Mouse (Mus musculus): ENCODE measurements around the gene Nmnat2. TPM values are rescaled to one million over a fixed set of nuclear protein-coding genes. Genes with fewer than 3 reads are reported as not detected.

Gene Nmnat2
- polyA plus RNA-seq, 1 experiment from 2014 or later, result 0.58 TPM

- peak overlapping the region; percentile 75 for H3K27ac ChIP-seq
- no peak overlapping the region for H3K9ac ChIP-seq (ENCODE audit: low read depth, low read length)
- H3K4me1 ChIP-seq (replicated peaks; ENCODE audit: insufficient read depth, low read length), result peaks cover 12% of the 10 kb centered on the region; the same call in 1 of the 2 replicates
- WGBS, result 33% methylated on average over 9 of the region's 9 CpGs
- ATAC-seq (replicated peaks; ENCODE audit: low FRiP score, low read depth) (peak; percentile 85), DNase-seq (ENCODE audit: low spot score) (peak; percentile 79)
- H3K4me3 ChIP-seq (replicated peaks; ENCODE audit: low read depth, low read length), result no peak overlapping the region
- H3K27me3 ChIP-seq (ENCODE audit: insufficient read depth, low read length), result no peaks in the 10 kb centered on the region
- H3K4me2 ChIP-seq (ENCODE audit: low read length), result no peak overlapping the region
- TF ChIP-seq CTCF (IDR thresholded peaks at IDR 0.05; ENCODE audit: low read depth), result no peak
- no peaks in the 10 kb centered on the region for H3K36me3 ChIP-seq (ENCODE audit: insufficient read depth, low read length)
- H3K9me3 ChIP-seq (replicated peaks; ENCODE audit: low read length), result no peaks in the 10 kb centered on the region
These were observed 136.8 kb downstream of the Nmnat2 start for GRCm38 (mm10) chr1:153091438-153092236.

GRCm38 (mm10) chr1:153092237-153092975, 137.6 kb downstream of the Nmnat2 start:
- peak; percentile 76 for TF ChIP-seq CTCF (IDR thresholded peaks at IDR 0.05; ENCODE audit: low read depth)
- Histone ChIP-seq H3K4me3 (replicated peaks; ENCODE audit: low read depth, low read length) (no peak overlapping the region), H3K27me3 (ENCODE audit: insufficient read depth, low read length) (no peaks in the 10 kb centered on the region), H3K36me3 (ENCODE audit: insufficient read depth, low read length) (no peaks in the 10 kb centered on the region), H3K4me1 (replicated peaks; ENCODE audit: insufficient read depth, low read length) (peaks cover 12% of the 10 kb centered on the region; the same call in 1 of the 2 replicates), H3K27ac (peak overlapping the region; percentile 75; the same call in 1 of the 2 replicates), H3K4me2 (ENCODE audit: low read length) (no peak overlapping the region), H3K9ac (ENCODE audit: low read depth, low read length) (no peak overlapping the region), H3K9me3 (replicated peaks; ENCODE audit: low read length) (no peaks in the 10 kb centered on the region)
- peak; percentile 58 for ATAC-seq (replicated peaks; ENCODE audit: low FRiP score, low read depth)
- WGBS, result 56% methylated on average over 5 of the region's 5 CpGs
- peak; percentile 87 for DNase-seq (ENCODE audit: low spot score)

- H3K4me1 ChIP-seq (replicated peaks; ENCODE audit: insufficient read depth, low read length), result peaks cover 12% of the 10 kb centered on the region; the same call in 1 of the 2 replicates
- 75% methylated on average over 5 of the region's 5 CpGs for WGBS
- no peak for DNase-seq (ENCODE audit: low spot score)
These were observed 138.4 kb downstream of the Nmnat2 start for GRCm38 (mm10) chr1:153093172-153093571.

GRCm38 (mm10) chr1:153093581-153093980, 138.8 kb downstream of the Nmnat2 start:
- TF ChIP-seq CTCF (IDR thresholded peaks at IDR 0.05; ENCODE audit: low read depth), result no peak
- no peaks in the 10 kb centered on the region for H3K27me3 ChIP-seq (ENCODE audit: insufficient read depth, low read length)

More at GRCm38 (mm10) chr1:153093172-153093571, 138.4 kb downstream of the Nmnat2 start:
- Histone ChIP-seq H3K9ac (ENCODE audit: low read depth, low read length) (no peak overlapping the region), H3K27me3 (ENCODE audit: insufficient read depth, low read length) (no peaks in the 10 kb centered on the region), H3K27ac (no peak overlapping the region), H3K9me3 (replicated peaks; ENCODE audit: low read length) (no peaks in the 10 kb centered on the region), H3K36me3 (ENCODE audit: insufficient read depth, low read length) (no peaks in the 10 kb centered on the region), H3K4me2 (ENCODE audit: low read length) (no peak overlapping the region), H3K4me3 (replicated peaks; ENCODE audit: low read depth, low read length) (no peak overlapping the region)
- no peak for TF ChIP-seq CTCF (IDR thresholded peaks at IDR 0.05; ENCODE audit: low read depth)
- ATAC-seq (replicated peaks; ENCODE audit: low FRiP score, low read depth), result no peak

GRCm38 (mm10) chr1:153094226-153095076, 139.7 kb downstream of the Nmnat2 start:
- Histone ChIP-seq H3K9ac (ENCODE audit: low read depth, low read length) (no peak overlapping the region), H3K36me3 (ENCODE audit: insufficient read depth, low read length) (no peaks in the 10 kb centered on the region), H3K27ac (no peak overlapping the region), H3K4me1 (replicated peaks; ENCODE audit: insufficient read depth, low read length) (peaks cover 12% of the 10 kb centered on the region; the same call in 1 of the 2 replicates), H3K27me3 (ENCODE audit: insufficient read depth, low read length) (no peaks in the 10 kb centered on the region), H3K4me3 (replicated peaks; ENCODE audit: low read depth, low read length) (no peak overlapping the region), H3K9me3 (replicated peaks; ENCODE audit: low read length) (no peaks in the 10 kb centered on the region), H3K4me2 (ENCODE audit: low read length) (no peak overlapping the region)
- ATAC-seq (replicated peaks; ENCODE audit: low FRiP score, low read depth) (no peak), DNase-seq (ENCODE audit: low spot score) (no peak)
- no peak for TF ChIP-seq CTCF (IDR thresholded peaks at IDR 0.05; ENCODE audit: low read depth)
- WGBS, result 51% methylated on average over 12 of the region's 12 CpGs

More at GRCm38 (mm10) chr1:153093581-153093980, 138.8 kb downstream of the Nmnat2 start:
- Histone ChIP-seq H3K4me3 (replicated peaks; ENCODE audit: low read depth, low read length) (no peak overlapping the region), H3K9ac (ENCODE audit: low read depth, low read length) (no peak overlapping the region), H3K27ac (no peak overlapping the region), H3K4me2 (ENCODE audit: low read length) (no peak overlapping the region), H3K9me3 (replicated peaks; ENCODE audit: low read length) (no peaks in the 10 kb centered on the region), H3K4me1 (replicated peaks; ENCODE audit: insufficient read depth, low read length) (peaks cover 12% of the 10 kb centered on the region; the same call in 1 of the 2 replicates), H3K36me3 (ENCODE audit: insufficient read depth, low read length) (no peaks in the 10 kb centered on the region)
- ATAC-seq (replicated peaks; ENCODE audit: low FRiP score, low read depth), result no peak
- DNase-seq (ENCODE audit: low spot score), result no peak
- 78% methylated on average over 4 of the region's 4 CpGs for WGBS
